Mouse (Mus musculus): Measurements from ENCODE around the gene Gcnt2. TPM values are rescaled to one million over a fixed set of nuclear protein-coding genes. Genes with fewer than 3 reads are reported as not detected.

The Gcnt2 gene
- 6.0 and 18.2 TPM in 2 replicates for polyA plus RNA-seq (2011; ENCODE audit: insufficient read depth, insufficient read length, low replicate concordance, missing spikeins)

GRCm38 (mm10) chr13:40859652-40860399 lies at the start of gene Gcnt2:
Gene Gcnt2 (plus strand): TSS chr13:40859754.
- no peak for TF ChIP-seq CTCF (IDR thresholded peaks at IDR 0.05; ENCODE audit: control insufficient read depth, insufficient read depth, low read length)
- no peak for TF ChIP-seq POLR2A (IDR thresholded peaks at IDR 0.05; ENCODE audit: borderline replicate concordance, control insufficient read depth, low read depth, low read length)
- H3K27ac ChIP-seq (ENCODE audit: control insufficient read depth, insufficient read depth, low read depth, low read length, poor library complexity), result no peak within 1 kb of the TSS; the same call in 1 of the 2 replicates
- no peaks in the 10 kb centered on the region; the same call in 1 of the 2 replicates for H3K4me1 ChIP-seq (ENCODE audit: control insufficient read depth, insufficient read depth, low read length)
- peak within 1 kb of the TSS; percentile 82 for H3K4me3 ChIP-seq (replicated peaks; ENCODE audit: control insufficient read depth, low read depth, low read length)
- 4% methylated on average over 22 of the region's 22 CpGs for WGBS

DNA sequence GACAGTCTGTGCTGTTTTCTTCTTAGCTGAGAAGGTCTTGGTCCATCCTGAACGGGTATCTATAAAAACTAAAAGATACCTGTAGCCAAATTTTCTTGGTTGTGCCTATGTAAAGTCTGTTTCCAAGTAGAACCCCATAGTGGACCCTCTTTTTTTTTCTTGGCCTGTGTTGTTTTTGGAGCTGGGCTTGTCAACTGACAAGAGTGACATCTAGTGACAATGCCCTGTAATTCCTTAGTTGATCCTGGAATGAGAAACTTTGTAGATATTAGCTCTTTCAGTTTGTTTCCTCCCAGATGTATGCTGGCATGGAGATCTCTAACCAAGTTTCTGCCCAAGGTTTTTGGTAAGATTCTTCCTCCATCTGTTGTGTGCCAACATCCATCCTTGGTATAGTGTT lies 38.9 kb upstream of the Gcnt2 start:
- no peaks in the 10 kb centered on the region for H3K4me1 ChIP-seq (ENCODE audit: control insufficient read depth, insufficient read depth, low read length)
- no peak for TF ChIP-seq POLR2A (IDR thresholded peaks at IDR 0.05; ENCODE audit: borderline replicate concordance, control insufficient read depth, low read depth, low read length)
- no peak for TF ChIP-seq CTCF (IDR thresholded peaks at IDR 0.05; ENCODE audit: control insufficient read depth, insufficient read depth, low read length)
- H3K27ac ChIP-seq (ENCODE audit: control insufficient read depth, insufficient read depth, low read depth, low read length, poor library complexity), result no peak overlapping the region
- no peak overlapping the region for H3K4me3 ChIP-seq (replicated peaks; ENCODE audit: control insufficient read depth, low read depth, low read length)
- 54% methylated on average over 1 of the region's 1 CpGs for WGBS

GRCm38 (mm10) chr13:40821911-40822310 lies 37.6 kb upstream of the Gcnt2 start:
- Histone ChIP-seq H3K4me1 (ENCODE audit: control insufficient read depth, insufficient read depth, low read length) (no peaks in the 10 kb centered on the region), H3K4me3 (replicated peaks; ENCODE audit: control insufficient read depth, low read depth, low read length) (no peak overlapping the region), H3K27ac (ENCODE audit: control insufficient read depth, insufficient read depth, low read depth, low read length, poor library complexity) (no peak overlapping the region)
- TF ChIP-seq POLR2A (IDR thresholded peaks at IDR 0.05; ENCODE audit: borderline replicate concordance, control insufficient read depth, low read depth, low read length) (no peak), CTCF (IDR thresholded peaks at IDR 0.05; ENCODE audit: control insufficient read depth, insufficient read depth, low read length) (no peak)
- WGBS, result 66% methylated on average over 2 of the region's 2 CpGs

- H3K27ac ChIP-seq (ENCODE audit: control insufficient read depth, insufficient read depth, low read depth, low read length, poor library complexity), result no peak overlapping the region
- WGBS, result 74% methylated on average over 10 of the region's 10 CpGs
These were observed 18.3 kb upstream of the Gcnt2 start for GRCm38 (mm10) chr13:40841146-40841787.

DNA sequence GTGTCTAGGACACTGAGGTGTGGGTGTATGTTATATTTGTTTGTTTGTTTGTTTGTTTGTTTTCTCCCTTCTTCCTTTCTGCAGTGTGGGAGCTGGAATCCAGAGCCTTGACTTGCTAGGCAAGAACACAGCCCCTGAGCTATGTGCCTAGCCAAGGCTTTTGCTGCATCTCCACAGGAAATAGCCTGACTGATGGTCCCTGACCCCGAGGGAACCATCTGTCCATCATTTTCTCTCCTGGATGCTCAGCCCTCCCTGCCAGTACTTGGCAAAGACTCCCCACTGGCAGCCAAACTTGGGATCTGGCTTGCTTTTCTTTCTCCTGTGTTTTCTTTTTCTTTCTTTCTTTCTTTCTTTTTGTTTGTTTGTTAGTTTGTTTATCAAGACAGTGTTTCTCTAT lies 17.4 kb upstream of the Gcnt2 start:
- Histone ChIP-seq H3K4me1 (ENCODE audit: control insufficient read depth, insufficient read depth, low read length) (no peaks in the 10 kb centered on the region; the same call in 1 of the 2 replicates), H3K4me3 (replicated peaks; ENCODE audit: control insufficient read depth, low read depth, low read length) (no peak overlapping the region), H3K27ac (ENCODE audit: control insufficient read depth, insufficient read depth, low read depth, low read length, poor library complexity) (no peak overlapping the region)
- 36% methylated on average over 1 of the region's 1 CpGs for WGBS
- no peak for TF ChIP-seq POLR2A (IDR thresholded peaks at IDR 0.05; ENCODE audit: borderline replicate concordance, control insufficient read depth, low read depth, low read length)
- TF ChIP-seq CTCF (IDR thresholded peaks at IDR 0.05; ENCODE audit: control insufficient read depth, insufficient read depth, low read length), result no peak

More at GRCm38 (mm10) chr13:40841146-40841787, 18.3 kb upstream of the Gcnt2 start:
- TF ChIP-seq CTCF (IDR thresholded peaks at IDR 0.05; ENCODE audit: control insufficient read depth, insufficient read depth, low read length) (no peak), POLR2A (IDR thresholded peaks at IDR 0.05; ENCODE audit: borderline replicate concordance, control insufficient read depth, low read depth, low read length) (no peak)
- H3K4me3 ChIP-seq (replicated peaks; ENCODE audit: control insufficient read depth, low read depth, low read length), result no peak overlapping the region
- H3K4me1 ChIP-seq (ENCODE audit: control insufficient read depth, insufficient read depth, low read length), result no peaks in the 10 kb centered on the region; the same call in 1 of the 2 replicates

DNA sequence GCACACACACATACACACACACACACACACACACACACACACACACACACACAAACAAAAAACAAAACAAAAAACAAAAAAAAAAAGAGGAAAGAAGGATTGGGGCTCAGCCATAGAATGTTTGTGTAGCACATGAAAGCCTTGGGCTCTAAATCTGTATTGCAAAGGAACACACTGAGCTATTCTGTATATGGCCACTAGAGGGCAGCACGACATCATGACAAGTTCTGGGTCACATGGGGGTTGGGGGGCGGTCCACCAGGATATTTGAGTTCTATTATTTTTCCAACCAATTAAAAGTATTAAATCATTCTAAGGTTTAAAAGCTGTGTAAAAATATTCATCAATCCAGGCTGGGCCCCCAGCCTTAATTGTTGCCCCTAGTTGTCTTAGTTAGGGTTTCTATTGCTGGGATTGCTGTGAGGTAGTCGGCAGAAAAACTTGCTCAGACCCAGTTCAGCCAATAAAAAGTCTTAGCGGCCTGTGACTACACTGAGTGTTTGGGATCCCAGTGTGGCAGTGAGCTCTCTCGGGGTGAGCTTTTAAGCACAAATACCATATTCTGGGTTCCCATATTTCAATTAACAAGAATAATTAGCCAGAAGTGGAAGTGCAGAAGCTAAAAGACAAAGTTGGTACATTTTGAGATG lies 16.0 kb upstream of the Gcnt2 start:
- TF ChIP-seq CTCF (IDR thresholded peaks at IDR 0.05; ENCODE audit: control insufficient read depth, insufficient read depth, low read length) (peak; percentile 67), POLR2A (IDR thresholded peaks at IDR 0.05; ENCODE audit: borderline replicate concordance, control insufficient read depth, low read depth, low read length) (no peak)
- Histone ChIP-seq H3K27ac (ENCODE audit: control insufficient read depth, insufficient read depth, low read depth, low read length, poor library complexity) (no peak overlapping the region), H3K4me1 (ENCODE audit: control insufficient read depth, insufficient read depth, low read length) (no peaks in the 10 kb centered on the region; the same call in 1 of the 2 replicates), H3K4me3 (replicated peaks; ENCODE audit: control insufficient read depth, low read depth, low read length) (no peak overlapping the region)
- WGBS, result 31% methylated on average over 5 of the region's 5 CpGs

DNA sequence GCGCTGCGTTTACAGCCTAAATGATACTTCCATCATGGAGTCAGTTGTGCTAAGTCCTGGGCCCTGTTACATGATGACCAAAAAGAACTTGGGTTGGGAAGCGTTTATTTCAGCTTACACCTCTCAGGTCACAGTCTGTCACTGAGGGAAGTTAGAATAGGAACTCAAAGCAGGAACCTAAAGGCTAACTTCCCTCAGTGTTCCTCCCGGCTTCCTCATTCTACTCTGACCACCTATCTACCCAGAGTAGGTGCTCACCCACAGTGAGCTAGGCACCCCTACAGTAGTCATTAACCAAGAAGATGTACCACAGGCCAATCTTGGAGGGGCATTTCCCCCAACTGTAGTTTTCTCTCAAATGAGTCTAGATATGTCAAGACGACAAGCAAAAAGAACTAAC lies 15.4 kb upstream of the Gcnt2 start:
- Histone ChIP-seq H3K4me1 (ENCODE audit: control insufficient read depth, insufficient read depth, low read length) (no peaks in the 10 kb centered on the region; the same call in 1 of the 2 replicates), H3K4me3 (replicated peaks; ENCODE audit: control insufficient read depth, low read depth, low read length) (no peak overlapping the region), H3K27ac (ENCODE audit: control insufficient read depth, insufficient read depth, low read depth, low read length, poor library complexity) (no peak overlapping the region; the same call in 1 of the 2 replicates)
- 51% methylated on average over 5 of the region's 5 CpGs for WGBS
- TF ChIP-seq POLR2A (IDR thresholded peaks at IDR 0.05; ENCODE audit: borderline replicate concordance, control insufficient read depth, low read depth, low read length), result no peak
- no peak for TF ChIP-seq CTCF (IDR thresholded peaks at IDR 0.05; ENCODE audit: control insufficient read depth, insufficient read depth, low read length)

DNA sequence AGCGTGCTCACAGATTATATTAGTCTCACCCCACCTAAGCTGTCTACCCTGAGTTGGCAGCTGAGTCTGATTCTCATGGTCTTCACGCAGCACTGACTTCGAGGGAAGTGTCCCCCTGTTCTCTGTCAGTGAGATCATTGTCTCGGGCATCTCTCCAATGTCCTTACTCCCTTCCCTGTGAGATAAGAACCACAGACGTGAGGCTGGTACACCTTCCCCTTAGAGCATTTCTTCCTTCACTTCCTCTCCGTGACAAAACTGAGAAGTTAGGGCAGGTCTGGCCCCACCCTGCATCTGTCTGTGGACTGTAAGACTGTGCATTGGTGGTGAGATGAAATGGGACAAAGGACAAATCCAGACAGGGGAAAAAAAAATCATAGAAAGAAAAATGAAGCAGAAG lies 13.6 kb upstream of the Gcnt2 start:
- no peaks in the 10 kb centered on the region; the same call in 1 of the 2 replicates for H3K4me1 ChIP-seq (ENCODE audit: control insufficient read depth, insufficient read depth, low read length)
- no peak overlapping the region for H3K27ac ChIP-seq (ENCODE audit: control insufficient read depth, insufficient read depth, low read depth, low read length, poor library complexity)
- WGBS, result 5% methylated on average over 6 of the region's 6 CpGs
- no peak for TF ChIP-seq CTCF (IDR thresholded peaks at IDR 0.05; ENCODE audit: control insufficient read depth, insufficient read depth, low read length)
- TF ChIP-seq POLR2A (IDR thresholded peaks at IDR 0.05; ENCODE audit: borderline replicate concordance, control insufficient read depth, low read depth, low read length), result no peak
- H3K4me3 ChIP-seq (replicated peaks; ENCODE audit: control insufficient read depth, low read depth, low read length), result no peak overlapping the region

All from bone marrow, adult 2 months (tissue).